Comparison of ENCODE assay signal across 11 mouse cellular contexts in genomic region chr16:33917390-33917789, GRCm38 (mm10). TPM values are rescaled to one million over a fixed set of nuclear protein-coding genes. Genes with fewer than 3 reads are reported as not detected.
DNase-seq lines count a peak whose midpoint lies in the region; ATAC-seq and TF ChIP-seq lines count a peak whose summit lies in the region.
"Had no signal": no experiment of that assay in that cellular context is flagged by ENCODE, and none has a peak within 500 bp of the region (broad histone marks: within the 10 kb centered on the region; RNA-seq: fewer than 3 reads in every experiment).

No protein-coding gene starts in this region.

- TF ChIP-seq CTCF in testis, adult 2 months (IDR thresholded peaks at IDR 0.05; ENCODE audit: control insufficient read depth, insufficient read depth, insufficient replicate concordance, low read depth, low read length) = no peak

- H3K9ac ChIP-seq in kidney, embryonic 14.5 days (ENCODE audit: low read depth, low read length) = no peak overlapping the region
- H3K9ac ChIP-seq: limb, embryonic 12.5 days had no signal

- no peaks in the 10 kb centered on the region for H3K9me3 ChIP-seq in kidney, embryonic 14.5 days (ENCODE audit: control insufficient read depth, low read length)
- H3K9me3 ChIP-seq: G1E; limb, embryonic 12.5 days had no signal

- H3K4me1 ChIP-seq in kidney, embryonic 14.5 days (ENCODE audit: control insufficient read depth, insufficient read depth, low read length) = peaks cover 30% of the 10 kb centered on the region
- H3K4me1 ChIP-seq in testis, adult 2 months (ENCODE audit: control insufficient read depth, insufficient read depth, low read length) = peaks cover 5% of the 10 kb centered on the region

- H3K27ac ChIP-seq in kidney, embryonic 14.5 days (ENCODE audit: low read depth, low read length) = peak overlapping the region; percentile 25; the same call in 1 of the 2 replicates
- peak overlapping the region; percentile 24; the same call in 1 of the 2 replicates for H3K27ac ChIP-seq in testis, adult 2 months (ENCODE audit: control insufficient read depth, insufficient read depth, low read depth, low read length)
- H3K27ac ChIP-seq: limb, embryonic 12.5 days had no signal

- H3K4me2 ChIP-seq in kidney, embryonic 14.5 days (replicated peaks; ENCODE audit: low read depth, low read length) = no peak overlapping the region
- H3K4me2 ChIP-seq: limb, embryonic 12.5 days had no signal

- DNase-seq in kidney, adult 9 months = no peak
- no peak for DNase-seq in testis, postnatal 14 days (ENCODE audit: low spot score)
- peak; percentile 38 to 47 for DNase-seq in kidney, postnatal 36 days
- DNase-seq in yolk sac, embryonic 10.5 days (ENCODE audit: low spot score) = peak; percentile 46
- DNase-seq in cerebellum, adult 9-11 months = no peak
- no peak for DNase-seq in layer of hippocampus, adult 9-10 months (ENCODE audit: low spot score)
- DNase-seq: thymus, postnatal 14 days had no signal

- no peak overlapping the region for H3K4me3 ChIP-seq in kidney, embryonic 14.5 days (ENCODE audit: low read length)
- peak overlapping the region; percentile 12; the same call in 1 of the 2 replicates for H3K4me3 ChIP-seq in testis, adult 2 months (ENCODE audit: control insufficient read depth, low read depth, low read length)
- H3K4me3 ChIP-seq: limb, embryonic 12.5 days had no signal

- no peak for ATAC-seq in kidney, embryonic 14.5 days (ENCODE audit: low FRiP score, low TSS enrichment)

- TF ChIP-seq POLR2A in testis, adult 2 months (IDR thresholded peaks at IDR 0.05; ENCODE audit: control insufficient read depth, low read depth, low read length) = no peak

- H3K27me3 ChIP-seq in kidney, embryonic 14.5 days (ENCODE audit: control insufficient read depth, insufficient read depth, low read length) = no peaks in the 10 kb centered on the region
- H3K27me3 ChIP-seq in testis, adult 2 months (ENCODE audit: control insufficient read depth, insufficient read depth, low read length) = no peaks in the 10 kb centered on the region
- H3K27me3 ChIP-seq: limb, embryonic 12.5 days had no signal

- H3K36me3 ChIP-seq in kidney, embryonic 14.5 days (ENCODE audit: control insufficient read depth, insufficient read depth, low read length) = peaks cover 3% of the 10 kb centered on the region; the same call in 1 of the 2 replicates
- no peaks in the 10 kb centered on the region for H3K36me3 ChIP-seq in testis, adult 2 months (ENCODE audit: control insufficient read depth, insufficient read depth, low read length)
- H3K36me3 ChIP-seq: G1E had no signal

- WGBS in kidney, embryonic 14.5 days = 40% methylated on average over 5 of the region's 5 CpGs

RNA-seq across cellular contexts. Expression of gene Umps, which starts 49.4 kb away (rescaled TPM):
- polyA plus RNA-seq in kidney, embryonic 14.5 days (2014; fragmentation: Nextera tagmentation; extraction: Ambion mirVana) = 49.7 and 72.2 TPM in 2 replicates
- 12.6 and 13.6 TPM in 2 replicates for polyA plus RNA-seq in testis, adult 2 months (2012; rRNA removed)

Comparison
In these comparisons a context has a peak if more than half of its experiments do, and no peak if none do; other contexts are left out.
1. DNase-seq: peak in kidney, postnatal 36 days (2 of 2) and yolk sac, embryonic 10.5 days (single experiment); none in kidney, adult 9 months (single experiment), testis, postnatal 14 days (single experiment), cerebellum, adult 9-11 months (single experiment) and layer of hippocampus, adult 9-10 months (single experiment).